Mouse (Mus musculus) liver, postnatal 0 days (tissue): ENCODE measurements around the gene Agfg2. TPM values are rescaled to one million over a fixed set of nuclear protein-coding genes. Genes with fewer than 3 reads are reported as not detected.

Experiments used
- ATAC-seq: fragments of 200-750 bp; cut with Nextera tagmentation; 2 replicates; pipeline ENCODE4 v1.8.0; 2017; ENCODE audit warnings: mild to moderate bottlenecking, moderate library complexity
- DNase-seq: peaks from one replicate; pipeline ENCODE4 v3.0.0-alpha.2; 2016
- H3K27ac ChIP-seq: fragments of 300-500 bp; sonication (generic); 2 replicates; pipeline ENCODE4 v1.5.1; 2014; ENCODE audit warnings: antibody characterized with exemption, moderate library complexity, mild to moderate bottlenecking, low read depth
- H3K27me3 ChIP-seq: fragments of 300-500 bp; sonication (generic); 2 replicates; pipeline ENCODE4 v1.6.1; 2014; ENCODE audit warnings: low read length, control low read depth, mixed read lengths; ENCODE audit not compliant: insufficient read depth
- H3K36me3 ChIP-seq: fragments of 300-500 bp; sonication (generic); replicated peaks from 2 replicates; pipeline ENCODE4 v1.6.1; 2014; ENCODE audit warnings: mild to moderate bottlenecking, control low read depth, low read length, moderate library complexity, mixed read lengths; ENCODE audit not compliant: insufficient read depth
- H3K4me1 ChIP-seq: fragments of 300-500 bp; sonication (generic); 2 replicates; pipeline ENCODE4 v1.6.1; 2014; ENCODE audit warnings: antibody characterized with exemption, mild to moderate bottlenecking, control low read depth; ENCODE audit not compliant: insufficient read depth
- H3K4me2 ChIP-seq: fragments of 300-500 bp; sonication (generic); 2 replicates; pipeline ENCODE4 v1.6.1; 2014; ENCODE audit warnings: low read depth, mild to moderate bottlenecking, low read length, moderate library complexity, mixed read lengths
- H3K4me3 ChIP-seq: fragments of 300-500 bp; sonication (generic); 2 replicates; pipeline ENCODE4 v1.5.1; 2014; ENCODE audit warnings: low read depth, low read length
- H3K9ac ChIP-seq: fragments of 300-500 bp; sonication (generic); replicated peaks from 2 replicates; pipeline ENCODE4 v1.6.1; 2014; ENCODE audit warnings: mild to moderate bottlenecking, moderate library complexity
- H3K9me3 ChIP-seq: fragments of 300-500 bp; sonication (generic); 2 replicates; pipeline ENCODE4 v1.6.1; 2016; ENCODE audit warnings: mild to moderate bottlenecking, control low read depth, low read length, mixed read lengths
- CTCF ChIP-seq: sonication (generic); IDR thresholded peaks from 2 replicates; pipeline ENCODE4 v1.5.1; 2016; ENCODE audit warnings: antibody characterized with exemption, low read depth
- EP300 ChIP-seq: IDR thresholded peaks from 2 replicates; pipeline ENCODE4 v1.6.1; 2016; ENCODE audit warnings: antibody characterized with exemption, low read depth, mild to moderate bottlenecking
- WGBS: fragments of 180-500 bp; shearing (Covaris S2); extraction: QIAGEN DNeasy Blood & Tissue Kit; methylation state at CpG from one replicate; pipeline ENCODE4 v1.1.7; 2014; ENCODE audit not compliant: insufficient replicate concordance; 5-methylcytosine and 5-hydroxymethylcytosine counted together
- polyA plus RNA-seq: library from polyadenylated mRNA; unstranded; fragments of >200 nt; fragmentation: Nextera tagmentation; extraction: Ambion mirVana; gene quantifications from 2 replicates; pipeline ENCODE4 v1.2.1, GENCODE M21; 2015

Agfg2 gene
- polyA plus RNA-seq, 1 experiment from 2014 or later, result 29.5 TPM

DNA sequence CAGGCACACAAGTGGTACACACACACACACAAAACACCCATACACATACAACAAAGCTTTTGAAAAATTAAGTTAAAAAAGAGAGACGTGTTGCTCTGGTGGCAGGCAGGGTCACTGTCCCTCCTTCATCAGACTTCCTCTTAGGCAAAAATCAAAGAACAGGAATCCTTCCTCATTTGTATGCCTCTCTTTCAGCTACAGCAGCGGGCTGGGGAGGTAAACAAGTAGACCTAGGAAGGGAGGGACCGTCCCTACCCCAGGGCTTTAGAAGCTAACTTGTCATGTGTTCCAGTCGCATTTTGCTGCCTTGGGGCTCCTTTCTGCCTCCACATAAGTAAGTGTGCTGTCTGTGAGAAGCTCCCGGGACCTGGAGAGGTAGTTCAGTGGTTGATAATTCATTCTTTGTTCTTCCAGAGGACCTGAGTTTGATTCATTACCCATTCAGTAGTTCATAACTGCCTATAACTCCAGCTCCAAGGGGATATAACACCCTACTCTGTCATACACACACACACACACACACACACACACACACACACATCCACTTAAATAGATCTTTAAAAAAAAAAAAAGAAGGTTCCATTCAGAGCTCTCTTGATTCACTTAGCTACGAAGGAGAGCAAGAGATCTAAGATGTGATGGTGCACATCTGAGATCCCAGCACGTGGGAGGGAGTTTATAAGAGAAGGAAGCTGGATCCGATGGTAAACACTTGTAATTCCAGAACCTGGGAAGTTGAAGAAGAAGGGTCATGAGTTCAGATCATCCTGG is 33.7 kb upstream of the Agfg2 start:
- no peaks in the 10 kb centered on the region for H3K36me3 ChIP-seq
- no peaks in the 10 kb centered on the region; the same call in 1 of the 2 replicates for H3K27me3 ChIP-seq
- peaks cover 18% of the 10 kb centered on the region for H3K4me1 ChIP-seq
- WGBS, result 48% methylated on average over 8 of the region's 8 CpGs
- no peak for DNase-seq
- peak overlapping the region; percentile 19; the same call in 1 of the 2 replicates for H3K4me2 ChIP-seq
- H3K9me3 ChIP-seq, result no peaks in the 10 kb centered on the region
- ATAC-seq, result no peak
- H3K9ac ChIP-seq, result no peak overlapping the region
- H3K4me3 ChIP-seq, result no peak overlapping the region
- no peak overlapping the region for H3K27ac ChIP-seq
- TF ChIP-seq EP300, result no peak

- Histone ChIP-seq H3K27ac (no peak overlapping the region), H3K27me3 (no peaks in the 10 kb centered on the region), H3K4me2 (no peak overlapping the region), H3K9me3 (no peaks in the 10 kb centered on the region), H3K9ac (no peak overlapping the region), H3K36me3 (no peaks in the 10 kb centered on the region), H3K4me1 (peaks cover 17% of the 10 kb centered on the region), H3K4me3 (no peak overlapping the region)
- ATAC-seq, result no peak
- TF ChIP-seq CTCF, result no peak
- no peak for TF ChIP-seq EP300
- DNase-seq, result no peak
- WGBS, result 72% methylated on average over 8 of the region's 8 CpGs
Measured at GRCm38 (mm10) chr5:137715685-137716084, 31.2 kb upstream of the Agfg2 start.

DNA sequence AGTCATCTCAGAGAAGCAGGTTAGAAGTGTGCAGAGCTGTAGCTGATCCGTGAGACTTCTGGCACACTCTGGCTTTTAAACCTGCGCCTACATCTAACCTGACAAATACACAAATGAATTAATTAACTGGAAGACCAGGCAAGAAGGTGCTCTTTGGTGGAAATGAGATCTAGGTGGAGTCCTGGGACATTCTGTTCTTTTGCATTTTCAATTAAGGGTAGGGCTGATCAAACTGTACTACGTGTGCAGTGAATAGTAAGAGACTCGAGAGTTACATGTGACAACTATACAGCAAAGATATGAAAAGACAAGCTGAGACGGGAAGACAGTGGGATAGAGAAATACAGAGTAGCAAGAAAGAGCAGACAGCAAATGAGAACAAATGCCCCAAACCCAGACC is 28.9 kb upstream of the Agfg2 start:
- no peaks in the 10 kb centered on the region for H3K36me3 ChIP-seq
- no peak for DNase-seq
- H3K4me1 ChIP-seq, result peaks cover 3% of the 10 kb centered on the region; the same call in 1 of the 2 replicates
- no peak for ATAC-seq
- H3K27ac ChIP-seq, result no peak overlapping the region
- no peak overlapping the region for H3K9ac ChIP-seq
- WGBS, result 73% methylated on average over 5 of the region's 5 CpGs
- no peaks in the 10 kb centered on the region for H3K9me3 ChIP-seq
- H3K27me3 ChIP-seq, result no peaks in the 10 kb centered on the region
- H3K4me2 ChIP-seq, result no peak overlapping the region
- no peak for TF ChIP-seq EP300
- TF ChIP-seq CTCF, result no peak
- no peak overlapping the region for H3K4me3 ChIP-seq

DNA sequence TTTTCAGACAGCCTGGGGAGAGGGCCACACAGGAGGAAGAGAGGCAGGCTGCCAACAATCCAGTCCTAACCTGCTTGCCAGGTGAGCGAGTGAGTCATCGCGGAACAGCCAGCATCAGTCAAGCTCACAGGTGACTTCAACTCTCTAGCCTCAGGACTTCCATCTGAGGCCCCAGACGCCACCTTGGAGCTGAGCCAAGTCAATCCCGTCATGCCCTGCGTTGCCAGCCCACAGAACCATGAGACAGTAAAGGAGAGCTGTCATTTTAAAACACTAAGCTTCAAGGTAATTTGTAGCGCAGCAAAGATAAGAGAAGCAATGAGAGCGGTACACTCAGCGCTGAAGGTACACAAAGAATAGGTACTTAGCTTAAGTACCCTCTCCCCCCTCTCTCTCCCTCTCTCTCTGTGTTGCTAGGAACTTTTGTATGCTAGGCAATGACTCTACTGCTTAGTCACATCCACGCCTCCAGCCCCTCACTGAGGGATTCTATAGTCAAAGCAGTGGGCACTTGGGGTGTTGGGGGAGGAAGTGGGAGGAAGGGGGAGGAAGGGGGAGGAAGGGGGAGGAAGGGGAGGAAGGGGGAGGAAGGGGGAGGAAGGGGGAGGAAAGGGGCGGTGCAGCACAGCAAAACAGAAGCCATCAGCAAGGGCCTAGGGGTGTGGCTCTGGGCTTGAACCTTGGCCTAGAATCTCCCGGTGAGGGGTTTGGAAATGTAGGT is 22.5 kb upstream of the Agfg2 start:
- DNase-seq (peak; percentile 84), ATAC-seq (peak; percentile 87)
- H3K9me3 ChIP-seq, result no peaks in the 10 kb centered on the region
- peak overlapping the region; percentile 18; the same call in 1 of the 2 replicates for H3K9ac ChIP-seq
- WGBS, result 34% methylated on average over 12 of the region's 12 CpGs
- no peaks in the 10 kb centered on the region for H3K36me3 ChIP-seq
- H3K4me1 ChIP-seq, result peaks cover 21% of the 10 kb centered on the region
- peak overlapping the region; percentile 64 for H3K27ac ChIP-seq
- H3K4me2 ChIP-seq, result peak overlapping the region; percentile 45
- no peaks in the 10 kb centered on the region for H3K27me3 ChIP-seq
- no peak overlapping the region for H3K4me3 ChIP-seq
- TF ChIP-seq EP300 (no peak), CTCF (no peak)

DNA sequence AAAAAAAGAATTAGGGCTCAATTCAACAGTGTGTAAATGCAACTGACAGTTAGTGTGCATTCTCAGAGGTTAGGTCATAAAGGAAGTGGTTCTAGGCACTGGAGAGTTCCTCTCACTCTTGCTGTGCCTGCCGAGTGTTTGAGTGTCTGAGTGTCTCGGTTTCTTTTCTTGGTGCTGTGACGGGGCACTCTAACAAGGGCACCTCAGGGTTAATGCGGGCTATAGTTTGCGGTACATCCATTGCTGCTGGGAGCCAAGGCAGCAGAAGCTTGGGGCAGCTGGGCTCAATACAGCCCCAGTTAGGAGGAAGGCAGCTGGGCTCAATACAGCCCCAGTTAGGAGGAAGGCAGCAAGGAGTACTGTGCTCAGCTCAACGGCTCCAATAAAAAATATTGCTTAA is 20.7 kb upstream of the Agfg2 start:
- Histone ChIP-seq H3K36me3 (no peaks in the 10 kb centered on the region), H3K4me1 (peaks cover 21% of the 10 kb centered on the region), H3K27ac (peak overlapping the region; percentile 74), H3K9me3 (no peaks in the 10 kb centered on the region), H3K4me3 (no peak overlapping the region), H3K4me2 (peak overlapping the region; percentile 55), H3K9ac (peak overlapping the region; percentile 46), H3K27me3 (no peaks in the 10 kb centered on the region)
- TF ChIP-seq CTCF (no peak), EP300 (no peak)
- DNase-seq, result no peak
- WGBS, result 20% methylated on average over 6 of the region's 6 CpGs
- ATAC-seq, result no peak

GRCm38 (mm10) chr5:137699850-137700249 is 15.3 kb upstream of the Agfg2 start:
- DNase-seq (no peak), ATAC-seq (no peak)
- Histone ChIP-seq H3K27me3 (no peaks in the 10 kb centered on the region), H3K36me3 (no peaks in the 10 kb centered on the region), H3K4me1 (peaks cover 19% of the 10 kb centered on the region), H3K27ac (no peak overlapping the region), H3K9me3 (no peaks in the 10 kb centered on the region), H3K9ac (no peak overlapping the region), H3K4me3 (no peak overlapping the region), H3K4me2 (no peak overlapping the region)
- WGBS, result 36% methylated on average over 2 of the region's 2 CpGs
- no peak for TF ChIP-seq CTCF
- TF ChIP-seq EP300, result no peak
